Mouse (Mus musculus) Patski (cell line): Measurements from ENCODE around the gene Trim58. TPM values are rescaled to one million over a fixed set of nuclear protein-coding genes. Genes with fewer than 3 reads are reported as not detected.

Experiments
- ATAC-seq: fragments of 100-300 bp; one replicate; pipeline ENCODE4 v1.8.0; 2021
- CTCF ChIA-PET: fragments of 350-600 bp; sonication (Branson Sonifier 250); formaldehyde crosslinking; loops from one replicate; lab custom pipeline; 2022; ENCODE audit warnings: inconsistent platforms; lab: Charles Lee
- POLR2A ChIA-PET: fragments of 350-600 bp; sonication (Branson Sonifier 250); formaldehyde crosslinking; loops from one replicate; lab custom pipeline; 2022; ENCODE audit warnings: antibody characterized with exemption, inconsistent platforms; lab: Charles Lee
- DNase-seq: peaks from one replicate; pipeline ENCODE4 v3.0.0-alpha.2; 2011; ENCODE audit warnings: low read depth, low spot score
- H3K27me3 ChIP-seq: fragments of 371-371 bp; one replicate; pipeline ENCODE4 v1.5.1; 2021
- CTCF ChIP-seq: fragments of 100-300 bp; IDR thresholded peaks from one replicate; pipeline ENCODE4 v1.5.1; 2021
- in situ Hi-C: fragments of 300-500 bp; cut with MboI; formaldehyde crosslinking; loops from 3 replicates; pipeline ENCODE4 v1.11.1; 2018; ENCODE audit warnings: low pct_unique_long_range_greater_than_20kb, mixed read lengths
- polyA plus RNA-seq: library from polyadenylated mRNA; unstranded; gene quantifications from one replicate; pipeline ENCODE4 v1.2.3, GENCODE M21; 2021

Gene Trim58
- polyA plus RNA-seq = 0.04 TPM

- ChIA-PET CTCF (no interaction called here), POLR2A (no interaction called here)
- in situ Hi-C loops = loop anchor here (25.0 kb wide), 1 partner anchor 678 kb away; no protein-coding TSS in a partner anchor
- TF ChIP-seq CTCF = no peak
- DNase-seq = no peak
- peaks cover under 1% of the 10 kb centered on the region for H3K27me3 ChIP-seq
- no peak for ATAC-seq
Observed at GRCm38 (mm10) chr11:58640272-58640867, at the start of gene Trim58. TSS of gene Trim58 (plus strand) at chr11:58640465.

DNA sequence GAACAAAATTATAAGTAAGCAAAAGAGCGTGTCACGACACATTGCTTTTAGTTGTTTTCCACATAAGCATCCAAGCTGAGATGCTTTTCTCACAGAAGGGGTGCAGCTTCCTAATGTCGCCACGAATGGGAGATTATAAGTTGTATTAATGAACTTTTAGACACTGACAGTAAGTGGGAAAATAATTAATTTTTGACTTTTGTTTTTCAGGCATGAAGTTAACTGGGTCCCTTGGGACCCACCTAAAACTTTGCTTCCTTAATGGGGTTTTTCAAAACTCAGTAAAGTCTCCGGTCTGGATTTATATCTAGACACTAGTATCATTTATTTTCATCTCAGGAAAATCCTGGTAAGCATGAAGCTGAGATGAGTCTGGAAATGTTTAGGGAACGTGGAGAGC lies 45.5 kb upstream of the Trim58 start, which contains the start of gene Olfr324:
Olfr324 (plus strand) TSS at position 301 of the 400 bp plus-strand sequence.
- ChIA-PET CTCF (no interaction called here), POLR2A (no interaction called here)
- DNase-seq (no peak), ATAC-seq (no peak)
- no peak for TF ChIP-seq CTCF
- H3K27me3 ChIP-seq = no peaks in the 10 kb centered on the region
- in situ Hi-C loops = no loop called here

DNA sequence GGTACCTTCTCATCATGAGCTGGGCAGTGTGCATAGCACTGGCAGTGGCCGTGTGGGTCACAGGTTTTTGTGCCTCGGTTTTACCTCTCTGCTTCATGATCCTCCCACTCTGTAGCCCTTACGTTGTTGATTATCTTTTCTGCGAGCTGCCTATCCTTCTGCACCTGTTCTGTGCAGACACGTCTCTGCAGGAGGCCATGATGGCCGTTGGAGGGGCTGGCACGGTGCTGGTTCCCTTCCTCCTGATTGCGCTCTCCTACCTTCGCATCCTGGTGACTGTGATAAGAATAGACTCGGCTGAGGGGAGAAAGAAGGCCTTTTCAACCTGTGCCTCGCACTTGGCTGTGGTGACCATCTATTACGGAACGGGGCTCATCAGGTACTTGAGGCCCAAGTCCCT lies 42.4 kb upstream of the Trim58 start:
- no peak for TF ChIP-seq CTCF
- POLR2A ChIA-PET = no interaction called here
- DNase-seq = no peak
- no peak for ATAC-seq
- CTCF ChIA-PET = no interaction called here
- no peaks in the 10 kb centered on the region for H3K27me3 ChIP-seq
- in situ Hi-C loops = no loop called here

- TF ChIP-seq CTCF = no peak
- H3K27me3 ChIP-seq = no peaks in the 10 kb centered on the region
- CTCF ChIA-PET = interaction anchor here (0.9 to 2.0 kb wide), 4 partner anchors 18 to 377 kb away, joined by 3 to 5 read pairs (median 3); no protein-coding TSS in a partner anchor
- DNase-seq = no peak
- in situ Hi-C loops = no loop called here
- POLR2A ChIA-PET = no interaction called here
- no peak for ATAC-seq
Observed at GRCm38 (mm10) chr11:58602062-58602461, 38.2 kb upstream of the Trim58 start.

- peak; percentile 35 for DNase-seq
- TF ChIP-seq CTCF = no peak
- peak; percentile 62 for ATAC-seq
Observed at GRCm38 (mm10) chr11:58602800-58603560, 37.3 kb upstream of the Trim58 start.

GRCm38 (mm10) chr11:58604688-58605087 lies 35.6 kb upstream of the Trim58 start:
- H3K27me3 ChIP-seq = no peaks in the 10 kb centered on the region
- ATAC-seq (no peak), DNase-seq (no peak)
- TF ChIP-seq CTCF = no peak
- ChIA-PET POLR2A (no interaction called here), CTCF (no interaction called here)
- in situ Hi-C loops = no loop called here

More at GRCm38 (mm10) chr11:58602800-58603560, 37.3 kb upstream of the Trim58 start:
- ChIA-PET CTCF (interaction anchor here (1.5 to 2.0 kb wide), 2 partner anchors 9 to 377 kb away, joined by 3 to 5 read pairs; no protein-coding TSS in a partner anchor), POLR2A (no interaction called here)
- in situ Hi-C loops = no loop called here
- H3K27me3 ChIP-seq = no peaks in the 10 kb centered on the region

DNA sequence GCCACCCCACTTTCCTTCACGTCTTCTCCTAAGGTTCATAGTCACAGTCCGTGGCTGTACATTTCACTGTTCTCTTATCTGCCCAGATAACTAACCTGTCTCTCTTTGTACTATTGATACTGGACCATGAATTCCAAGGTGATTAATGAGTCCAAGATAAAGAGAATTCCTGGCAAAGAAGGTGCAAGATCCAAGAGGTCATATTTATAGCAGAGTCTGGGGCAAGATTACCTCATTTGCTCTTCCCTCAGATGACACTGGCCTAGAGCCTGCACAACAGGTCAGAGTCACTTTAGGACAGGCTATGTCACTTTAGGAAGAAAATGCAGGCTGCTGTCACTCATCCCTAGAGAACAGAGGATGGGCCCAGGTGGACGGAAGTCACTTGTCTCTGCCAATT lies 35.0 kb upstream of the Trim58 start:
- CTCF ChIA-PET = no interaction called here
- ATAC-seq = no peak

DNA sequence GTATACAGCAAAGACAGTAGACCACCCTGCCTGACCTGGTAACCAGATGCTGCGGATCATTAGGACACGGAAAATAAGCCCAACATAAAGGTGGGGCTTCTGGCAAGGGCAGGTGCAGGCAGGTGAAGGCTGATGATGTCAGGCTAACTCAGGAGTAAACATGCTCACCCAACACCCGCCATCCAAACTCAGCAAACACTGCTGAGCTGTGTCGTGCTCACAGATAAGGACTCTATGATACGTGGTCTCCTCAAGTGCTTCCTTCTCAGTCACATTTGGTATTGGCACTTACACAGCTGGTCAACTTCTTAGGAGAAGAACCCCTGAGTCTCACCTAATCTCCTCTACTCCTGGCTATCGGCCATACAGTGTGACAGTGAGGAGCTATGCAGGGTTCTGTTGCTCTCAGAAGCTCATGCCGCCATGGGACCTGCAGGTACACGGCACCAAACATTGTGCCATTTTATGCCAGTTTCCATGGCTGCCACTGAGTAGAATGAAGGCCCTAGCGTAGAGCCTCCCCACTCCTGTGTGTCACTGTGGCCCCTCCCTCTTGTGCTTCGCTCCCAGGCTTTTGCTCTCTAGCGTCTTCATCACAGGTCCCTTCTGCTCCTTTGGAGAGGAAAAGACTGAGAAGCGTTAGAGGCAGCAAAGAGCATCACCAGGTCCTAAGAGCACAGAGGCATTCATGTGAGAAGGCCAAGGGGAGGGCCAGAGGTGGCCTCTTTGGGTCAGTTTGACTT lies 33.9 kb upstream of the Trim58 start:
- no peak for ATAC-seq
- ChIA-PET POLR2A (no interaction called here), CTCF (no interaction called here)
- in situ Hi-C loops = no loop called here
- no peaks in the 10 kb centered on the region for H3K27me3 ChIP-seq
- TF ChIP-seq CTCF = no peak
- DNase-seq = no peak

More for the DNA sequence above, 35.0 kb upstream of the Trim58 start:
- no peak for DNase-seq
- H3K27me3 ChIP-seq = no peaks in the 10 kb centered on the region
- in situ Hi-C loops = no loop called here
- no peak for TF ChIP-seq CTCF
- POLR2A ChIA-PET = no interaction called here

DNA sequence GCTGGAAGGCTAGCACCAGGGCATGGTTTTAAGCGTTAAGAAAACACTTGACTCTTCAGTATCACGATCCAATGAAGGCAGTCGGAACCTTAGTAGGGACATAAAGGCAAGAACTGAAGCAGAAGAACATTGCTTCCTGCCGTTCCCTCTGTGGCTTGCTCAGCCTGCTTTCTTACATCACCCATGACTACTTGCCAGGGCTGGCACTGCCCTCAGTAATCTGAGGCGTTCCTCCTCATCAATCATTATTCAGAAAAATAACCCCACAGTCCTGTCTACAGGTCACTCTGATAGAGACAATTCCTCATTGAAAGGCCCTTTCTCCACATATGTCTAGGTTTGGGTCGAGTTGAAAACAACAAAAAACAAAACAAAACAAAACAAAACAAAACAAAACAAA lies 33.2 kb upstream of the Trim58 start:
- ChIA-PET POLR2A (no interaction called here), CTCF (no interaction called here)
- no peak for TF ChIP-seq CTCF
- DNase-seq (no peak), ATAC-seq (no peak)
- no peaks in the 10 kb centered on the region for H3K27me3 ChIP-seq
- in situ Hi-C loops = no loop called here

GRCm38 (mm10) chr11:58613359-58613758 lies 26.9 kb upstream of the Trim58 start:
- no peak for TF ChIP-seq CTCF
- CTCF ChIA-PET = interaction anchor here (3.1 kb wide), 1 partner anchor 26 kb away, joined by 8 read pairs; no protein-coding TSS in a partner anchor

More at GRCm38 (mm10) chr11:58613359-58613758, 26.9 kb upstream of the Trim58 start:
- ATAC-seq (no peak), DNase-seq (no peak)
- peaks cover 2% of the 10 kb centered on the region for H3K27me3 ChIP-seq
- in situ Hi-C loops = no loop called here
- POLR2A ChIA-PET = no interaction called here
